Mouse (Mus musculus) lung, embryonic 14.5 days (tissue): ENCODE measurements around the gene Atxn7. TPM values are rescaled to one million over a fixed set of nuclear protein-coding genes. Genes with fewer than 3 reads are reported as not detected.

Experiments
- ATAC-seq: fragments of 200-750 bp; cut with Nextera tagmentation; 2 replicates; pipeline ENCODE4 v1.8.0; 2017; ENCODE audit warnings: mild to moderate bottlenecking, moderate TSS enrichment, moderate library complexity; ENCODE audit not compliant: insufficient read depth
- DNase-seq: peaks from one replicate; pipeline ENCODE4 v3.0.0-alpha.2; 2015
- H3K27ac ChIP-seq: fragments of 300-500 bp; sonication (generic); 2 replicates; pipeline ENCODE4 v1.5.1; 2014; ENCODE audit warnings: low read depth, mild to moderate bottlenecking, moderate library complexity
- H3K27me3 ChIP-seq: fragments of 300-500 bp; sonication (generic); 2 replicates; pipeline ENCODE4 v1.6.1; 2014; ENCODE audit warnings: low read length, control low read depth; ENCODE audit not compliant: insufficient read depth
- H3K36me3 ChIP-seq: fragments of 300-500 bp; sonication (generic); 2 replicates; pipeline ENCODE4 v1.6.1; 2014; ENCODE audit warnings: control low read depth; ENCODE audit not compliant: insufficient read depth
- H3K4me1 ChIP-seq: fragments of 300-500 bp; sonication (generic); 2 replicates; pipeline ENCODE4 v1.6.1; 2014; ENCODE audit warnings: antibody characterized with exemption, control low read depth; ENCODE audit not compliant: insufficient read depth
- H3K4me2 ChIP-seq: fragments of 300-500 bp; sonication (generic); 2 replicates; pipeline ENCODE4 v1.6.1; 2014; ENCODE audit warnings: mild to moderate bottlenecking
- H3K4me3 ChIP-seq: fragments of 300-500 bp; sonication (generic); 2 replicates; pipeline ENCODE4 v1.5.1; 2014; ENCODE audit warnings: low read depth, low read length
- H3K9ac ChIP-seq: fragments of 300-500 bp; sonication (generic); 2 replicates; pipeline ENCODE4 v1.6.1; 2014
- H3K9me3 ChIP-seq: fragments of 300-500 bp; sonication (generic); 2 replicates; pipeline ENCODE4 v1.6.1; 2016; ENCODE audit warnings: low read depth, low read length, control low read depth
- CTCF ChIP-seq: IDR thresholded peaks from 2 replicates; pipeline ENCODE4 v1.5.1; 2016; ENCODE audit warnings: antibody characterized with exemption, low read depth
- WGBS: fragments of 180-500 bp; shearing (Covaris S2); extraction: QIAGEN DNeasy Blood & Tissue Kit; methylation state at CpG from one replicate; pipeline ENCODE4 v1.1.7; 2014; 5-methylcytosine and 5-hydroxymethylcytosine counted together
- polyA plus RNA-seq: library from polyadenylated mRNA; unstranded; fragments of >200 nt; fragmentation: Nextera tagmentation; extraction: Ambion mirVana; gene quantifications from 2 replicates; pipeline ENCODE4 v1.2.1, GENCODE M21; 2014

The Atxn7 gene
- polyA plus RNA-seq, 1 experiment from 2014 or later, result 6.0 TPM

GRCm38 (mm10) chr14:14071456-14071855, 110.2 kb downstream of the Atxn7 start:
- WGBS, result 33% methylated on average over 4 of the region's 4 CpGs
- ATAC-seq (peak; percentile 38; the same call in 1 of the 2 replicates), DNase-seq (peak; percentile 27)
- H3K27me3 ChIP-seq, result no peaks in the 10 kb centered on the region
- peaks cover 5% of the 10 kb centered on the region; the same call in 1 of the 2 replicates for H3K36me3 ChIP-seq
- H3K9ac ChIP-seq, result no peak overlapping the region
- H3K27ac ChIP-seq, result no peak overlapping the region
- H3K4me3 ChIP-seq, result no peak overlapping the region
- H3K9me3 ChIP-seq, result no peaks in the 10 kb centered on the region
- TF ChIP-seq CTCF, result no peak
- no peak overlapping the region for H3K4me2 ChIP-seq
- peaks cover 8% of the 10 kb centered on the region for H3K4me1 ChIP-seq

GRCm38 (mm10) chr14:14080604-14081194, 119.5 kb downstream of the Atxn7 start:
- Histone ChIP-seq H3K4me2 (no peak overlapping the region), H3K27me3 (no peaks in the 10 kb centered on the region), H3K9ac (no peak overlapping the region), H3K27ac (no peak overlapping the region), H3K4me1 (no peaks in the 10 kb centered on the region), H3K36me3 (peaks cover 4% of the 10 kb centered on the region; the same call in 1 of the 2 replicates), H3K9me3 (no peaks in the 10 kb centered on the region), H3K4me3 (no peak overlapping the region)
- ATAC-seq, result no peak
- no peak for TF ChIP-seq CTCF
- 90% methylated on average over 6 of the region's 6 CpGs for WGBS
- no peak for DNase-seq

GRCm38 (mm10) chr14:14083811-14084210, 122.6 kb downstream of the Atxn7 start:
- no peaks in the 10 kb centered on the region for H3K27me3 ChIP-seq
- no peak overlapping the region for H3K4me3 ChIP-seq
- WGBS, result 86% methylated on average over 8 of the region's 8 CpGs
- no peak for TF ChIP-seq CTCF
- peaks cover 13% of the 10 kb centered on the region for H3K36me3 ChIP-seq
- no peak overlapping the region for H3K4me2 ChIP-seq
- H3K9ac ChIP-seq, result no peak overlapping the region
- no peak overlapping the region for H3K27ac ChIP-seq
- no peaks in the 10 kb centered on the region for H3K9me3 ChIP-seq
- no peaks in the 10 kb centered on the region for H3K4me1 ChIP-seq
- DNase-seq (no peak), ATAC-seq (no peak)

- DNase-seq (no peak), ATAC-seq (no peak)
- Histone ChIP-seq H3K36me3 (peaks cover 31% of the 10 kb centered on the region), H3K27ac (no peak overlapping the region), H3K9ac (no peak overlapping the region), H3K9me3 (no peaks in the 10 kb centered on the region), H3K4me1 (no peaks in the 10 kb centered on the region), H3K4me2 (no peak overlapping the region), H3K27me3 (no peaks in the 10 kb centered on the region), H3K4me3 (no peak overlapping the region)
- no peak for TF ChIP-seq CTCF
- WGBS, result 82% methylated on average over 4 of the region's 4 CpGs
These were observed 125.5 kb downstream of the Atxn7 start for GRCm38 (mm10) chr14:14086711-14087263.

GRCm38 (mm10) chr14:14087348-14087747, 126.1 kb downstream of the Atxn7 start:
- Histone ChIP-seq H3K9ac (no peak overlapping the region), H3K4me2 (no peak overlapping the region), H3K27me3 (no peaks in the 10 kb centered on the region), H3K4me1 (no peaks in the 10 kb centered on the region), H3K4me3 (no peak overlapping the region), H3K27ac (no peak overlapping the region), H3K9me3 (no peaks in the 10 kb centered on the region), H3K36me3 (peaks cover 34% of the 10 kb centered on the region)
- no peak for TF ChIP-seq CTCF
- no peak for DNase-seq
- 78% methylated on average over 6 of the region's 6 CpGs for WGBS
- no peak for ATAC-seq

- Histone ChIP-seq H3K9me3 (no peaks in the 10 kb centered on the region), H3K27me3 (no peaks in the 10 kb centered on the region), H3K9ac (no peak overlapping the region), H3K36me3 (peaks cover 39% of the 10 kb centered on the region), H3K4me2 (no peak overlapping the region), H3K4me1 (no peaks in the 10 kb centered on the region), H3K27ac (no peak overlapping the region), H3K4me3 (no peak overlapping the region)
- ATAC-seq, result no peak
- DNase-seq, result no peak
- no peak for TF ChIP-seq CTCF
- WGBS, result 77% methylated on average over 9 of the region's 9 CpGs
These were observed 127.0 kb downstream of the Atxn7 start for GRCm38 (mm10) chr14:14088016-14088791.

- Histone ChIP-seq H3K4me1 (no peaks in the 10 kb centered on the region), H3K9ac (no peak overlapping the region), H3K36me3 (peaks cover 47% of the 10 kb centered on the region), H3K27me3 (no peaks in the 10 kb centered on the region), H3K9me3 (no peaks in the 10 kb centered on the region), H3K4me2 (no peak overlapping the region), H3K27ac (no peak overlapping the region), H3K4me3 (no peak overlapping the region)
- ATAC-seq (no peak), DNase-seq (no peak)
- WGBS, result 90% methylated on average over 6 of the region's 6 CpGs
- TF ChIP-seq CTCF, result no peak
These were observed 129.3 kb downstream of the Atxn7 start for GRCm38 (mm10) chr14:14090571-14090970.
